Mouse (Mus musculus): ENCODE results near the gene Rpia. TPM values are rescaled to one million over a fixed set of nuclear protein-coding genes. Genes with fewer than 3 reads are reported as not detected.

Rpia gene
- polyA plus RNA-seq, 1 experiment from 2014 or later, result 5.1 TPM

DNA sequence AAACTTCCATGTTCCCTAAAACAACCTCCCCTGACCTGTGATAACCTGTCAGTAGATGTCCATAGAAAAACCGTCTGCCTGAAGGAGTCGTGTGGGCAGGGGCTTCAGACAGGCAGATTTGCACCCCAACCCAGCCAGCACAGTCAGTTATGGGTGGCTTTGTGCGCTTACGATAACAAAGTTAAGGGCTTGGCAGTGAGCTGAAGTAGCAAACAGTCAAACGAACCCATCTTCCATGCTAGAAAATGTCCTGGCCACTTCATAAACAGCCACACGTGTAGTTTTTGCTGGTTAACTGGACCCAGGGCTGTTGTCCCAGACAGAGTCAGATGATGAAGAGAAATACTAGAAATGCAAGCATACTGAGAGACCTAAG, 40.1 kb downstream of the Rpia start:
- no peak for DNase-seq (ENCODE audit: low spot score)

- DNase-seq (ENCODE audit: low spot score), result no peak
Measured at GRCm38 (mm10) chr6:70751251-70751897, 40.7 kb downstream of the Rpia start.

DNA sequence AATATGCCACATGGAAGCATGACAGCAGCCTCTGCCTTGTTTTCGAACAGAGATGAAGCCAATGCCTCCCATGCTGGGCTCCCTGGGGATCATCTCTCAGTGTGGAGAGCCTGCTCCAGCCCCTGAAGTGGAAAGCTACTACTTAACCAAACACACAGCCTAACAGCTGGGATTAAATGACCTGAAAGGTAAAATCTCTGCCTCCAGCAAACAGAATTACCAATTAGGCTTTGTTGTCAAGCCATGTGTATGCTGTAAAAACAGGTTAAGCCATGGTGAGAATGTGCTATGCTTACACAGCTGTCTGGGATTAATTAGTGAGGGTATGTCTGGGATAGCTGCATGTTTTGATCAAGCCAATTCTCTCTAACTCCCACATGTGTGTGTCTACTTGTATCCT, 42.3 kb downstream of the Rpia start:
- DNase-seq (ENCODE audit: low spot score), result no peak

DNA sequence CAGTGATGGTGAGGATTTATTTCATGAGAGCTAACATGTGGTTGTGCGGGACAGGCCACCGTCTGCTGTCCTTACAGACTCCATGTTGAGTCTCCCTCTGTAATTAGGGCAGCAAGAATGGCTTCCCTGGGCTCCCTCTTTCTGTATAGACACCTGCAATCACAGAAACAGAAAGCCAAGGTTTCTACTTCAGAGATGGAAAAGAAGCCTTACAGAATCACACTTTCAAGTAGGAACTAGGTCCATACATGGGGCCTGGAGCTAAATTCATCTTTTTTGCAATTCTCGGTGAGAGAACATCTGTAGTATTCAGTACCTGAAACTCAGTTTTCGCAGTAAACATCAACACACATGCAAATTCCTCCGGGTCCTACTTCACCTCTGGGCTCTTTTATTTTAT, 44.3 kb downstream of the Rpia start:
- DNase-seq (ENCODE audit: low spot score), result no peak

DNA sequence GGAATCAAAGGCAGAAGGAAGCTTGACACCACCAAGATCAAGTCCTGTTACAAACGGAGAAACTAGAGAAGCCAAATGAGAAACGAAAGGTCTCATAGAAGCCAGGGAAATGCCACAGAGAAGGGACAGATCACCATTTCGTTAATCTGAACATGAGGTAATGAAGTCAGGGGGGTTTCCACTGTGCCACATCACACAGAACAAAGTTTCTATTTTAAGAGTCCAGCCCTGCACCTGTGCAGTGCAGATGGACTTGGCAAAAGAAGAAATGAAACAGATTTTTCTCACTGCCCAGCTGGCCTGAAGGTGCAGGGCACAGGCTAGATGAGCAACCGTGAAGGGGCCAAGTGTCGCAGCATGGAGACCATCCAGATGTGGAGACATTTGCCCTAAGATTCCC, 48.1 kb downstream of the Rpia start:
- no peak for DNase-seq (ENCODE audit: low spot score)

- DNase-seq (ENCODE audit: low spot score), result no peak
Measured at GRCm38 (mm10) chr6:70742833-70743232, 49.2 kb downstream of the Rpia start.

- no peak for DNase-seq (ENCODE audit: low spot score)
Measured at GRCm38 (mm10) chr6:70740535-70740934, 51.5 kb downstream of the Rpia start.

GRCm38 (mm10) chr6:70739456-70739855, 52.6 kb downstream of the Rpia start:
- DNase-seq (ENCODE audit: low spot score), result no peak

DNA sequence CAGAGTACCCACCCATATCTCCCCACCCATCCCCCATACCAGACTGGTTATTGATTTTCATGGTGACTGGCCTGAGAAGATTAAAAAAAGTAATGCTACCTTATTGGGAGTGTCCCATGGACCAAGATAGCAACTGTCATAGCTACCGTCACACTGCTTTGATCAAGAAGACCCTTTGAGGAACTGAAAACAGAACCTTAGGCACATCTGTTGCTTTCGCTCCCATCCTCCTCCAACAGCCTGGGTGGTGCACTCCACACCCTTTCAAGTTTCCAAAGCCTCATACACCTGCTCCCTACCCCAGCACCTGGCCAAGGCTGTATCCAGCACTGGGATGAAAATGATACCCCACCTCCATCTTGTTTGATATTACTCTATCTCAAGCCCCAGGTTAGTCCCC, 56.5 kb downstream of the Rpia start:
- no peak for DNase-seq (ENCODE audit: low spot score)

DNA sequence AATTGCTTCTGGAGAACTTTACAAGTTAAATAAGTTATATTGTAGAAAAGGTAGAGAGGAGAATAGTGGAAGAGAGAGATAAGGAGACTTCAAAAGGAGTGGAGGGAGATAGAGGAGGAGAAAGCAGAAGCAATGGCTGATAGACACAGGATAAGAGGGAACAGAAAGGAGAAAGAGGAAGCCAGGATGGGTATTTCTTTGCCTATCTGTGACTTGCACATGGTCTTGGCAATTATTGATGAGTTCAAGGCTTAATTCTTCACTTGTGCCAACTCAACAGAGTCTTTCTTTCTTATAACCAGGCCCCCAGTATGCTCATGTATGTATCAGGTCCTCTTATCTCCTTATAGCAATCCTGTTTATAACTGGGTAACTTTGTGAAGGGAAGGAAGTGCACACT, 61.2 kb downstream of the Rpia start:
- DNase-seq (ENCODE audit: low spot score), result no peak

DNA sequence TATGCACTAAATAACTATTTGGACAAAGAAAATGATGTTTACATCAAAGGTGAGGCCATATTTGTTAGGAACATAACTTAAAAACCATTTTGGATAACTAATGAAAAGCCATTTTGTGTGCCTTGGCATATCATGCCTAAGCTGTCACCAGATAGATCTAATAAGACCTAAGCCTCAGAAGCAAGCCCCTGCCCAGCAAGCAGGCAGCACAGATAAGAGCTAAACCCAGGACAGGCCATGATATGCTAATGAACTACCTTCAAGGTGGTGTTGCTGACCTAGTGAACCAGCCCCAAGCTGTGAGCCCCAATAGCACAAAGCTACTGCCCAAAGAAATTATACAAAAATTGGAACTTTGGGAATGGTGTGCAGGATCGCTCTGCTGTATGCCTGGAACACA, 62.9 kb downstream of the Rpia start:
- no peak for DNase-seq (ENCODE audit: low spot score)

DNA sequence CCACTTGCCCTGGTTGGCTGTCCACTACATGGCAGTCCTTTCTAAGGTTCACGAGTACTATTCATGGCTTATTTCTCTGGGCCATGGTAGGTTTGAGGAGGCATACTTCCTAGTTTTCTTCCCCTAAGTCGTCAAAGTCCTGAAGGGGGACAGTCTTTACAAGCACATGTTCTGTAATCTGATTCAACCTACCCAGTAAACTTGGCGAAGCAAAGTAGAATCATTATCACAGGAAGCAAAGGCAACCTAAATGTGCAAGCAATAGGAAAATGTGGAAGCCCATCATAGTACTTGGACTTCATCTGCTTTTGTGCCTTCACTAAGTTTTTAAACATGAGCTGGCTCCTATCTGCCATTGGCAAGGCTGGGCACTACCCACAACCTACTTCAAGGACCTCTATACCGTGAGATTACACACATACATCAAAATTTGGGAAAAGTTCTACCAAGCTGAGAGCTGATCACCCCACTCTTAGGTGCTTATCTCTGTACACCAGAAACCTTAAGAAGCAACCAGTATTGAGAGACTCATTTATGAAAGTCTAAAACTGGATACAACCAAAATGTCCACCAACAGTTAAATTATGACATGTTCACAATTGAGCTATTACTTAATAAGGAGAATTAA, 64.8 kb downstream of the Rpia start:
- DNase-seq (ENCODE audit: low spot score), result no peak

DNA sequence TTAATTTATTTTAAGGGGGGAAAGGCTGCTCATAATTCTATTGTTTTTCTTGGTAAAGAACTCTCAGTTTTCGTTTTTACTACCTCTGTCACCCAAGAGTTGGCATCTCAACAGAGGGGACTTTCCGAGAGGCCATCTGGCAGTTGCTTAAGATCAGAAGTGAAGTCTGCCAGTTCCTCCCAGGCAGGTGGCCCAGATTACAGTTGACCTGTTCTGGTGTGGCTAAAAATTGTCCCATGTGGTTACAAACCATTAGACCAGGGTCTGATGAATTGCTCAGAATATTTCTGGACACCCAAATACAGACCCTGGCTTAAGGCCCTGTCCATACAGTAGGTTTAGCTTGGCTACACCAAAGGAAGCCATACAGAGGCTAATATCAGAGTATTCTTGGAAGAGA, 66.4 kb downstream of the Rpia start:
- no peak for DNase-seq (ENCODE audit: low spot score)

DNA sequence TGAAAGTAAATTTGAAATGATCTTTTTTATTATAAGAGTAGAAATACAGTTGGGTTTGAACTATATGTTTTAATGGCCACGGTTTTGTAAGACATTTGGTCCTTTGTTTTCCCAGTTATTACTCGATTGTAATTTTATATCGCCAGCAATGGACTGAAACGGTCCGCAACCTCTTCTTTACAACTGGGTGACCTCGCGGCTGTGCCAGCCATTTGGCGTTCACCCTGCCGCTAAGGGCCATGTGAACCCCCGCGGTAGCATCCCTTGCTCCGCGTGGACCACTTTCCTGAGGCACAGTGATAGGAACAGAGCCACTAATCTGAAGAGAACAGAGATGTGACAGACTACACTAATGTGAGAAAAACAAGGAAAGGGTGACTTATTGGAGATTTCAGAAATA, 67.3 kb downstream of the Rpia start:
- DNase-seq (ENCODE audit: low spot score), result no peak

GRCm38 (mm10) chr6:70722298-70722697, 69.7 kb downstream of the Rpia start:
- no peak for DNase-seq (ENCODE audit: low spot score)

- DNase-seq (ENCODE audit: low spot score), result no peak
Measured at GRCm38 (mm10) chr6:70718760-70719159, 73.3 kb downstream of the Rpia start.

DNA sequence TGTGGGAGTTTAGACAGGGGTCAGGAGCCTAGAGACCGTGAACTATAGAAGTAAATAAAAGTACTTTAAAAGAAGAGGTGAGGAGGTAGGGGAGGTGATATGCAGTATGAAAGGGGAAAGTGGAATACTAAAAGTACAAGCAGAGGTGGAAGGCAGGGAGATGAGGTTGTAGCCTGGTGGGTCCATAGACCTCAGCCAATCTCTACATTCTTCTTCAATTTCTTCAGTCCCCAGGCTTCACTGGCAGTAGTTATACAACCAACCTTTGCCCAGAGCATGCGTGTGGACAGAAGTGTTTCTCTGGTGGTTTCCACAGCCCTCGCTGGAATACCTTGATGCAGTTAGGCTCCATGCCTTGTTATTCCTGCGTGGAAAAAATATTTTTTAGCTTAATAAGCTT, 73.9 kb downstream of the Rpia start:
- DNase-seq (ENCODE audit: low spot score), result no peak

GRCm38 (mm10) chr6:70716701-70717393, 75.2 kb downstream of the Rpia start:
- DNase-seq (ENCODE audit: low spot score), result no peak

Other genes with a start within 250 kb of the Rpia start
- gene Eif2ak3, start 52.3 kb upstream of the Rpia start, polyA plus RNA-seq (2015; fragmentation: Nextera tagmentation; extraction: Ambion mirVana), result 17.4 and 18.0 TPM in 2 replicates
- 0.15 TPM in 1 of 2 replicates, not detected in the other for gene Tex37, start 126.7 kb upstream of the Rpia start, polyA plus RNA-seq (2015; fragmentation: Nextera tagmentation; extraction: Ambion mirVana)
- not detected in 2 replicates for gene Foxi3, start 164.3 kb upstream of the Rpia start, polyA plus RNA-seq (2015; fragmentation: Nextera tagmentation; extraction: Ambion mirVana)

Data from thymus, postnatal 0 days (tissue).